8 mouse cellular contexts compared by ENCODE assay signal in genomic region chr4:45530662-45531542, GRCm38 (mm10). TPM values are rescaled to one million over a fixed set of nuclear protein-coding genes. Genes with fewer than 3 reads are reported as not detected.
DNase-seq lines count a peak whose midpoint lies in the region; ATAC-seq and TF ChIP-seq lines count a peak whose summit lies in the region.

No protein-coding gene starts in this region.

- peaks cover 4 to 16% of the 10 kb centered on the region in 2 experiments for H3K4me1 ChIP-seq in ES-E14 (ENCODE audit: control insufficient read depth in 2 of 2, insufficient read depth in 2 of 2, low read length in 2 of 2, poor library complexity in 1 of 2)
- peaks cover 67% of the 10 kb centered on the region for H3K4me1 ChIP-seq in forebrain, embryonic 15.5 days
- H3K4me1 ChIP-seq in liver, postnatal 0 days (ENCODE audit: insufficient read depth) = peaks cover 40% of the 10 kb centered on the region
- H3K4me1 ChIP-seq in neural tube, embryonic 13.5 days (replicated peaks) = peaks cover 59% of the 10 kb centered on the region

- peak; percentile 87 for TF ChIP-seq EP300 in liver, postnatal 0 days (IDR thresholded peaks at IDR 0.05; ENCODE audit: low read depth)

- in situ Hi-C loops in ES-E14 (cut with MboI; ENCODE audit: low sequenced_read_pairs in 2 of 2, unreplicated experiment in 2 of 2) = no loop called here

- peak; percentile 87 for ATAC-seq in forebrain, embryonic 15.5 days (replicated peaks)
- peak; percentile 88 for ATAC-seq in liver, postnatal 0 days
- ATAC-seq in neural tube, embryonic 13.5 days (ENCODE audit: low read depth) = peak; percentile 88

- intact Hi-C loops in heart, postnatal 25 days (cut with DNase I) = loop anchor here (5.0 to 10.0 kb wide), 2 partner anchors 81 to 516 kb away; partner anchors contain the start of genes Polr1e and Zbtb5

- TF ChIP-seq CTCF in liver, postnatal 0 days (IDR thresholded peaks at IDR 0.05; ENCODE audit: low read depth) = no peak; the same call in 1 of the 2 replicates

- peak overlapping the region; percentile 85 to 88 for H3K4me3 ChIP-seq in ES-E14 (ENCODE audit: insufficient read depth in 1 of 2, low read depth in 1 of 2, low read length in 2 of 2, poor library complexity in 1 of 2, severe bottlenecking in 1 of 2)
- peak overlapping the region; percentile 64 for H3K4me3 ChIP-seq in forebrain, embryonic 15.5 days
- peak overlapping the region; percentile 86 for H3K4me3 ChIP-seq in liver, postnatal 0 days (ENCODE audit: low read depth, low read length)
- peak overlapping the region; percentile 77 for H3K4me3 ChIP-seq in neural tube, embryonic 13.5 days

- under 1% methylated on average over 57 of the region's 68 CpGs for WGBS in forebrain, embryonic 15.5 days
- WGBS in liver, postnatal 0 days (ENCODE audit: insufficient replicate concordance) = under 1% methylated on average over 61 of the region's 68 CpGs
- under 1% methylated on average over 53 of the region's 68 CpGs for WGBS in neural tube, embryonic 13.5 days

- H3K36me3 ChIP-seq in ES-E14 (ENCODE audit: control insufficient read depth, insufficient read depth, low read length, poor library complexity, severe bottlenecking) = no peaks in the 10 kb centered on the region; the same call in 1 of the 2 replicates
- no peaks in the 10 kb centered on the region for H3K36me3 ChIP-seq in forebrain, embryonic 15.5 days
- H3K36me3 ChIP-seq in liver, postnatal 0 days (replicated peaks; ENCODE audit: insufficient read depth, low read length) = no peaks in the 10 kb centered on the region
- no peaks in the 10 kb centered on the region for H3K36me3 ChIP-seq in neural tube, embryonic 13.5 days

- H3K9ac ChIP-seq in ES-E14 (ENCODE audit: insufficient read depth, low read depth, low read length, poor library complexity, severe bottlenecking) = peak overlapping the region; percentile 76
- peak overlapping the region; percentile 84 for H3K9ac ChIP-seq in forebrain, embryonic 15.5 days (replicated peaks)
- peak overlapping the region; percentile 93 for H3K9ac ChIP-seq in liver, postnatal 0 days (replicated peaks)
- peak overlapping the region; percentile 81 for H3K9ac ChIP-seq in neural tube, embryonic 13.5 days

- peak; percentile 91 for DNase-seq in ES-E14 (ENCODE audit: low read depth, low spot score)
- DNase-seq in cerebellum, adult 11-12 months = peak; percentile 66
- peak; percentile 85 for DNase-seq in heart, postnatal 25 days (ENCODE audit: low spot score)
- DNase-seq in layer of hippocampus, adult 11-12 months (ENCODE audit: low spot score) = peak; percentile 87
- DNase-seq in liver, postnatal 0 days = peak; percentile 99
- DNase-seq in telencephalon, adult 2 months (ENCODE audit: low read depth, low spot score) = peak; percentile 70

- H3K4me2 ChIP-seq in forebrain, embryonic 15.5 days (replicated peaks) = peak overlapping the region; percentile 75
- peak overlapping the region; percentile 99 for H3K4me2 ChIP-seq in liver, postnatal 0 days (ENCODE audit: low read depth, low read length)
- H3K4me2 ChIP-seq in neural tube, embryonic 13.5 days = peak overlapping the region; percentile 91

- H3K27ac ChIP-seq in ES-E14 (ENCODE audit: insufficient read depth, low read depth, low read length, poor library complexity, severe bottlenecking) = peak overlapping the region; percentile 68
- peak overlapping the region; percentile 89 for H3K27ac ChIP-seq in forebrain, embryonic 15.5 days (replicated peaks)
- peak overlapping the region; percentile 99 for H3K27ac ChIP-seq in liver, postnatal 0 days (ENCODE audit: low read depth)
- H3K27ac ChIP-seq in neural tube, embryonic 13.5 days (replicated peaks) = peak overlapping the region; percentile 93

- no peaks in the 10 kb centered on the region for H3K27me3 ChIP-seq in forebrain, embryonic 15.5 days
- H3K27me3 ChIP-seq in liver, postnatal 0 days (ENCODE audit: insufficient read depth, low read length) = peaks cover 22% of the 10 kb centered on the region
- peaks cover 14% of the 10 kb centered on the region for H3K27me3 ChIP-seq in neural tube, embryonic 13.5 days

- H3K9me3 ChIP-seq in ES-E14 (ENCODE audit: control insufficient read depth, insufficient read depth, low read depth, low read length) = no peaks in the 10 kb centered on the region
- H3K9me3 ChIP-seq in forebrain, embryonic 15.5 days = no peaks in the 10 kb centered on the region
- H3K9me3 ChIP-seq in liver, postnatal 0 days (ENCODE audit: low read length) = no peaks in the 10 kb centered on the region
- no peaks in the 10 kb centered on the region for H3K9me3 ChIP-seq in neural tube, embryonic 13.5 days

TF ChIP-seq in ES-E14, 5 proteins besides CTCF, POLR2A, EP300 and RAD21:
- TF ChIP-seq HCFC1 (IDR thresholded peaks at IDR 0.05; ENCODE audit: borderline replicate concordance, insufficient read depth, low read length) = peak; percentile 50; the same call in 1 of the 2 replicates
- no peak for TF ChIP-seq ZC3H11A (IDR thresholded peaks at IDR 0.05; ENCODE audit: borderline replicate concordance, low read depth, low read length)
- TF ChIP-seq MAFK (IDR thresholded peaks at IDR 0.05; ENCODE audit: insufficient read depth, low read depth, low read length) = no peak
TF ChIP-seq in ES-E14: peak in this region for 1.

RNA-seq across cellular contexts. Expression of gene Shb, which starts 1.4 kb away (rescaled TPM):
- total RNA-seq in ES-E14 (2012; rRNA removed) = 15.0 and 15.9 TPM in 2 replicates
- polyA plus RNA-seq in forebrain, embryonic 15.5 days (2015; fragmentation: Nextera tagmentation; extraction: Ambion mirVana) = 13.1 and 13.3 TPM in 2 replicates
- 10 to 100 TPM; 34.9 to 37.7 TPM for total RNA-seq in heart, postnatal 25 days (2021)
- polyA plus RNA-seq in liver, postnatal 0 days (2015; fragmentation: Nextera tagmentation; extraction: Ambion mirVana) = 2.5 and 3.2 TPM in 2 replicates
- polyA plus RNA-seq in neural tube, embryonic 13.5 days (2015; fragmentation: Nextera tagmentation; extraction: Ambion mirVana) = 4.0 and 4.2 TPM in 2 replicates

Comparison
In these comparisons a context has a peak if more than half of its experiments do, and no peak if none do; other contexts are left out.
1. Peak in every context shown above with its lines: DNase-seq, ATAC-seq, H3K4me3 ChIP-seq and H3K27ac ChIP-seq.